Mouse (Mus musculus) embryo, embryonic 11.5 days (tissue): ENCODE measurements around the gene Myh7.
"Not testable (repeated sequence)": the region's sequence is repeated elsewhere in the genome, so short reads cannot be mapped to it uniquely, and the experiment has no call there.

Experiments
- DNase-seq: peaks from one replicate; pipeline ENCODE4 v3.0.0-alpha.2; 2012; ENCODE audit warnings: low read depth, low spot score

Gene Myh7

GRCm38 (mm10) chr14:54968344-54968743 is 26.1 kb downstream of the Myh7 start:
- DNase-seq, result no peak

- no peak for DNase-seq
Observed at GRCm38 (mm10) chr14:54967874-54968273, 26.6 kb downstream of the Myh7 start.

- no peak for DNase-seq
Observed at GRCm38 (mm10) chr14:54966320-54966977, 28.0 kb downstream of the Myh7 start, which contains the start of gene Myh6. Gene Myh6, minus strand, starts transcription at chr14:54966927.

- no peak for DNase-seq
Observed at GRCm38 (mm10) chr14:54965631-54966030, 28.8 kb downstream of the Myh7 start.

- no peak for DNase-seq
Observed at GRCm38 (mm10) chr14:54965044-54965443, 29.4 kb downstream of the Myh7 start.

GRCm38 (mm10) chr14:54963727-54964126 is 30.7 kb downstream of the Myh7 start:
- DNase-seq, result no peak

- no peak for DNase-seq
Observed at GRCm38 (mm10) chr14:54962714-54963113, 31.7 kb downstream of the Myh7 start.

- DNase-seq, result no peak
Observed at GRCm38 (mm10) chr14:54961487-54961886, 32.9 kb downstream of the Myh7 start.

GRCm38 (mm10) chr14:54960769-54961168 is 33.7 kb downstream of the Myh7 start:
- no peak for DNase-seq

- not testable (repeated sequence) for DNase-seq
Observed at GRCm38 (mm10) chr14:54959853-54960613, 34.4 kb downstream of the Myh7 start.

GRCm38 (mm10) chr14:54959197-54959596 is 35.2 kb downstream of the Myh7 start:
- DNase-seq, result no peak

GRCm38 (mm10) chr14:54958503-54958902 is 35.9 kb downstream of the Myh7 start:
- DNase-seq, result no peak

- DNase-seq, result no peak
Observed at GRCm38 (mm10) chr14:54956533-54956932, 37.9 kb downstream of the Myh7 start.

GRCm38 (mm10) chr14:54955481-54955880 is 38.9 kb downstream of the Myh7 start:
- no peak for DNase-seq

GRCm38 (mm10) chr14:54954474-54954873 is 40.0 kb downstream of the Myh7 start:
- DNase-seq, result no peak

GRCm38 (mm10) chr14:54953664-54954206 is 40.7 kb downstream of the Myh7 start:
- no peak for DNase-seq

- no peak for DNase-seq
Observed at GRCm38 (mm10) chr14:54951587-54951986, 42.8 kb downstream of the Myh7 start.

GRCm38 (mm10) chr14:54950493-54950892 is 43.9 kb downstream of the Myh7 start:
- DNase-seq, result no peak

GRCm38 (mm10) chr14:54948781-54949180 is 45.6 kb downstream of the Myh7 start:
- no peak for DNase-seq

GRCm38 (mm10) chr14:54947008-54947407 is 47.4 kb downstream of the Myh7 start:
- not testable (repeated sequence) for DNase-seq

GRCm38 (mm10) chr14:54945975-54946704 is 48.3 kb downstream of the Myh7 start:
- no peak for DNase-seq

GRCm38 (mm10) chr14:54944939-54945338 is 49.5 kb downstream of the Myh7 start:
- no peak for DNase-seq
